Mouse (Mus musculus): ENCODE measurements around the gene Ptprc.

DNA sequence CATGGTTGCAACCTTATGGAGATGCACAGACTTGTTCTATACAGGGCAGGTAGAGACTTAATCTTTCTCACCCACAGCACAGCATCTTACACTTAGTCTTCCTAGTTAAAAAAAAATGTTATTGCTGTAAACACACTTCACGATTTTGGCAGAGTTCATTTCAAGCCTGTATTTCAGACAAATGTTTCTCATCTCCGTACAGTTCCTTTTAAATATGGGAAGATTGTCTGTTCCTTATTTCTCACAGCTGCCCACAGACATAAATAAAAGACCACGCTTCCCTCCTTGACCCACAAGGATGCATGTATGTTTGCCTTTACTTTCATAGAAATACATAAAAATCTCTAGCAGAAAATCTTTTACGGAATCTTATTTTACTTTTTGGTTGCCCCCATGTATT, 22.4 kb downstream of the Ptprc start:
- TF ChIP-seq CTCF (IDR thresholded peaks at IDR 0.05) (no peak), EP300 (IDR thresholded peaks at IDR 0.05; ENCODE audit: insufficient read depth, low read depth, low read length) (no peak), POLR2A (IDR thresholded peaks at IDR 0.05; ENCODE audit: insufficient read depth, low read depth, low read length) (no peak)

All from heart, adult 2 months (tissue).